Mouse (Mus musculus) neural tube, embryonic 14.5 days (tissue): Measurements from ENCODE around the gene Lnp1. TPM values are rescaled to one million over a fixed set of nuclear protein-coding genes. Genes with fewer than 3 reads are reported as not detected.
"Not testable (repeated sequence)": the region's sequence is repeated elsewhere in the genome, so short reads cannot be mapped to it uniquely, and the experiment has no call there.

ENCODE experiments used
- ATAC-seq: fragments of 200-750 bp; cut with Nextera tagmentation; 2 replicates; pipeline ENCODE4 v1.8.0; 2017; ENCODE audit warnings: low read depth, mild to moderate bottlenecking, moderate TSS enrichment, moderate library complexity
- H3K27ac ChIP-seq: fragments of 300-500 bp; sonication (generic); 2 replicates; pipeline ENCODE4 v1.5.1; 2014; ENCODE audit warnings: low read depth, mild to moderate bottlenecking, control low read depth, low read length, moderate library complexity, mixed read lengths
- H3K27me3 ChIP-seq: fragments of 300-500 bp; sonication (generic); 2 replicates; pipeline ENCODE4 v1.6.1; 2014; ENCODE audit warnings: low read length; ENCODE audit not compliant: control insufficient read depth, insufficient read depth
- H3K36me3 ChIP-seq: fragments of 300-500 bp; sonication (generic); 2 replicates; pipeline ENCODE4 v1.6.1; 2014; ENCODE audit warnings: low read length, mixed read lengths; ENCODE audit not compliant: control insufficient read depth, insufficient read depth
- H3K4me1 ChIP-seq: fragments of 300-500 bp; sonication (generic); 2 replicates; pipeline ENCODE4 v1.6.1; 2014; ENCODE audit warnings: low read length; ENCODE audit not compliant: control insufficient read depth, insufficient read depth
- H3K4me2 ChIP-seq: fragments of 300-500 bp; sonication (generic); 2 replicates; pipeline ENCODE4 v1.6.1; 2014; ENCODE audit warnings: mild to moderate bottlenecking, low read depth, low read length, control low read depth
- H3K4me3 ChIP-seq: fragments of 300-500 bp; sonication (generic); 2 replicates; pipeline ENCODE4 v1.5.1; 2014; ENCODE audit warnings: low read depth, low read length, control low read depth, mixed read lengths
- H3K9ac ChIP-seq: fragments of 300-500 bp; sonication (generic); replicated peaks from 2 replicates; pipeline ENCODE4 v1.6.1; 2014; ENCODE audit warnings: low read depth, mild to moderate bottlenecking, control low read depth, low read length, mixed read lengths
- H3K9me3 ChIP-seq: fragments of 300-500 bp; sonication (generic); 2 replicates; pipeline ENCODE4 v1.6.1; 2016; ENCODE audit warnings: low read length; ENCODE audit not compliant: control insufficient read depth
- WGBS: fragments of 180-500 bp; shearing (Covaris S2); extraction: QIAGEN DNeasy Blood & Tissue Kit; methylation state at CpG from one replicate; pipeline ENCODE4 v1.1.7; 2014; 5-methylcytosine and 5-hydroxymethylcytosine counted together
- polyA plus RNA-seq: library from polyadenylated mRNA; unstranded; fragments of >200 nt; fragmentation: Nextera tagmentation; extraction: Ambion mirVana; gene quantifications from 2 replicates; pipeline ENCODE4 v1.2.1, GENCODE M21; 2014

The Lnp1 gene
- polyA plus RNA-seq: not detected in 2 replicates

- no peak within 1 kb of the TSS for H3K4me3 ChIP-seq
- H3K4me1 ChIP-seq: no peaks in the 10 kb centered on the region
- no peak within 1 kb of the TSS for H3K9ac ChIP-seq
- no peak within 1 kb of the TSS for H3K27ac ChIP-seq
- H3K4me2 ChIP-seq: no peak within 1 kb of the TSS
- H3K9me3 ChIP-seq: no peaks in the 10 kb centered on the region
- no peaks in the 10 kb centered on the region for H3K27me3 ChIP-seq
- WGBS: 63% methylated on average over 3 of the region's 3 CpGs
- ATAC-seq: peak; percentile 69; the same call in 1 of the 2 replicates
- no peaks in the 10 kb centered on the region for H3K36me3 ChIP-seq
Measured at GRCm38 (mm10) chr16:56928023-56928422, at the start of gene Lnp1. Gene Lnp1 (minus strand): TSS chr16:56928061.

- 66% methylated on average over 3 of the region's 3 CpGs for WGBS
- no peak for ATAC-seq
- no peak overlapping the region for H3K27ac ChIP-seq
- H3K4me1 ChIP-seq: no peaks in the 10 kb centered on the region
- H3K4me2 ChIP-seq: no peak overlapping the region
- H3K36me3 ChIP-seq: no peaks in the 10 kb centered on the region
- no peaks in the 10 kb centered on the region for H3K9me3 ChIP-seq
- H3K27me3 ChIP-seq: no peaks in the 10 kb centered on the region
- H3K4me3 ChIP-seq: no peak overlapping the region
- no peak overlapping the region for H3K9ac ChIP-seq
Measured at GRCm38 (mm10) chr16:56974646-56975045, 46.8 kb upstream of the Lnp1 start.

GRCm38 (mm10) chr16:56958311-56958710, 30.4 kb upstream of the Lnp1 start:
- not testable (repeated sequence) for H3K9ac ChIP-seq, H3K36me3 ChIP-seq, H3K4me2 ChIP-seq, ATAC-seq, H3K9me3 ChIP-seq, H3K27me3 ChIP-seq, H3K27ac ChIP-seq, H3K4me1 ChIP-seq, H3K4me3 ChIP-seq
- 95% methylated on average over 2 of the region's 2 CpGs for WGBS

- no peak for ATAC-seq
- Histone ChIP-seq H3K36me3 (no peaks in the 10 kb centered on the region), H3K4me1 (no peaks in the 10 kb centered on the region), H3K4me2 (no peak overlapping the region), H3K9me3 (no peaks in the 10 kb centered on the region), H3K9ac (no peak overlapping the region), H3K4me3 (no peak overlapping the region), H3K27me3 (no peaks in the 10 kb centered on the region), H3K27ac (no peak overlapping the region)
- WGBS: 92% methylated on average over 5 of the region's 5 CpGs
Measured at GRCm38 (mm10) chr16:56949085-56949484, 21.2 kb upstream of the Lnp1 start.

- Histone ChIP-seq H3K4me2 (no peak overlapping the region), H3K4me1 (no peaks in the 10 kb centered on the region), H3K9me3 (no peaks in the 10 kb centered on the region), H3K4me3 (no peak overlapping the region), H3K36me3 (no peaks in the 10 kb centered on the region), H3K9ac (no peak overlapping the region), H3K27ac (no peak overlapping the region), H3K27me3 (no peaks in the 10 kb centered on the region)
- WGBS: 87% methylated on average over 2 of the region's 2 CpGs
- no peak for ATAC-seq
Measured at GRCm38 (mm10) chr16:56942341-56942740, 14.5 kb upstream of the Lnp1 start.

GRCm38 (mm10) chr16:56920102-56920657, 7.7 kb downstream of the Lnp1 start:
- peak; percentile 84 for ATAC-seq
- Histone ChIP-seq H3K9me3 (no peaks in the 10 kb centered on the region), H3K4me3 (no peak overlapping the region), H3K27me3 (no peaks in the 10 kb centered on the region), H3K36me3 (no peaks in the 10 kb centered on the region), H3K4me2 (no peak overlapping the region), H3K9ac (no peak overlapping the region), H3K4me1 (no peaks in the 10 kb centered on the region), H3K27ac (no peak overlapping the region)
- WGBS: 32% methylated on average over 8 of the region's 8 CpGs

GRCm38 (mm10) chr16:56917230-56917629, 10.6 kb downstream of the Lnp1 start:
- Histone ChIP-seq H3K4me2 (no peak overlapping the region), H3K27me3 (no peaks in the 10 kb centered on the region), H3K9ac (no peak overlapping the region), H3K27ac (no peak overlapping the region), H3K36me3 (no peaks in the 10 kb centered on the region), H3K4me1 (no peaks in the 10 kb centered on the region), H3K9me3 (no peaks in the 10 kb centered on the region), H3K4me3 (no peak overlapping the region)
- WGBS: 88% methylated on average over 7 of the region's 7 CpGs
- ATAC-seq: no peak

GRCm38 (mm10) chr16:56908986-56909385, 18.9 kb downstream of the Lnp1 start:
- ATAC-seq: no peak
- H3K9ac ChIP-seq: no peak overlapping the region

GRCm38 (mm10) chr16:56902206-56902605, 25.7 kb downstream of the Lnp1 start:
- WGBS: 72% methylated on average over 3 of the region's 3 CpGs
- H3K4me3 ChIP-seq, H3K27me3 ChIP-seq, H3K9ac ChIP-seq, H3K4me1 ChIP-seq, H3K27ac ChIP-seq, H3K4me2 ChIP-seq, H3K9me3 ChIP-seq, ATAC-seq, H3K36me3 ChIP-seq: not testable (repeated sequence)

More at GRCm38 (mm10) chr16:56908986-56909385, 18.9 kb downstream of the Lnp1 start:
- Histone ChIP-seq H3K36me3 (no peaks in the 10 kb centered on the region), H3K9me3 (no peaks in the 10 kb centered on the region), H3K4me2 (no peak overlapping the region), H3K27ac (no peak overlapping the region), H3K4me1 (no peaks in the 10 kb centered on the region), H3K27me3 (no peaks in the 10 kb centered on the region), H3K4me3 (no peak overlapping the region)
- WGBS: 85% methylated on average over 5 of the region's 5 CpGs
